Mouse (Mus musculus): Measurements from ENCODE around the gene Catsper3. TPM values are rescaled to one million over a fixed set of nuclear protein-coding genes. Genes with fewer than 3 reads are reported as not detected.

The Catsper3 gene
- total and polyA plus RNA-seq, 3 experiments, result not detected

DNA sequence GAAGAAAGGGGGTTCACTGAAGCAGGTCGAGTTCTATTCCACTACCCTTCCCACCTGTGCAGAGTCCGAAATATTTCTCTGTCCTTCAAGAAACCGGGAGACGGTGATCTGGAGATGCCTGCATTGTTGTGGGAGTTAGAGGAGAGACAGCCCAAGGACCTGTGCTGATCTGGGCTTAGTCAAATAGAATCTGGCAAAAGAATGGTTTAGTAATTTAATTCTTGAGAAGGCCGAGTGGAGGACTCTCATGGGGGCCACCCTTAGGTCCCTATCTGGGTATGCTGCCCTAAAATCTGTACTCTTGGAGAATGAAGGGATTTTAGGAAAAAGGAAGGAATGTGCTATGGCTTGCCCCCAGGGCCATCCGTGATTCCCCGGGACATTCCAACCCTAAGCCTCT lies 49.6 kb downstream of the Catsper3 start:
- H3K9me3 ChIP-seq (replicated peaks; ENCODE audit: insufficient read depth, low read length), result no peaks in the 10 kb centered on the region
- H3K27ac ChIP-seq (ENCODE audit: control insufficient read depth, low read depth, low read length), result no peak overlapping the region
- no peak overlapping the region for H3K4me3 ChIP-seq (ENCODE audit: control insufficient read depth in 1 of 2, insufficient read depth in 1 of 2, low read depth in 2 of 2, low read length in 2 of 2)
- H3K27me3 ChIP-seq (ENCODE audit: control insufficient read depth in 1 of 2, insufficient read depth in 2 of 2, low read length in 2 of 2), result no peaks in the 10 kb centered on the region
- no peak for TF ChIP-seq CTCF (IDR thresholded peaks at IDR 0.05 in 2 of 3, conservative IDR thresholded peaks at IDR 0.05 in 1 of 3; ENCODE audit: control insufficient read depth in 1 of 3, insufficient read depth in 1 of 3, low read depth in 2 of 3, low read length in 3 of 3, poor library complexity in 1 of 3, severe bottlenecking in 1 of 3)
- no peak for TF ChIP-seq MYB (IDR thresholded peaks at IDR 0.05; ENCODE audit: low read depth, low read length)
- TF ChIP-seq USF2 (IDR thresholded peaks at IDR 0.05; ENCODE audit: borderline replicate concordance in 1 of 2, insufficient read depth in 1 of 2, low read depth in 1 of 2, low read length in 2 of 2), result no peak
- TF ChIP-seq ZKSCAN1 (IDR thresholded peaks at IDR 0.05; ENCODE audit: low read depth, low read length), result no peak
- no peak for TF ChIP-seq EP300 (IDR thresholded peaks at IDR 0.05; ENCODE audit: low read depth in 1 of 2, low read length in 2 of 2)
- no peaks in the 10 kb centered on the region for H3K79me2 ChIP-seq (ENCODE audit: control insufficient read depth, insufficient read depth, low read length, poor library complexity)
- H3K4me1 ChIP-seq (ENCODE audit: control insufficient read depth in 1 of 2, insufficient read depth in 2 of 2, low read length in 2 of 2), result no peaks in the 10 kb centered on the region
- no peaks in the 10 kb centered on the region for H3K36me3 ChIP-seq (ENCODE audit: control insufficient read depth in 1 of 2, insufficient read depth in 2 of 2, low read length in 2 of 2)
- H3K9ac ChIP-seq (ENCODE audit: control insufficient read depth, low read depth, low read length, poor library complexity, severe bottlenecking), result no peak overlapping the region
- no peak for DNase-seq (ENCODE audit: low read depth, low spot score)

DNA sequence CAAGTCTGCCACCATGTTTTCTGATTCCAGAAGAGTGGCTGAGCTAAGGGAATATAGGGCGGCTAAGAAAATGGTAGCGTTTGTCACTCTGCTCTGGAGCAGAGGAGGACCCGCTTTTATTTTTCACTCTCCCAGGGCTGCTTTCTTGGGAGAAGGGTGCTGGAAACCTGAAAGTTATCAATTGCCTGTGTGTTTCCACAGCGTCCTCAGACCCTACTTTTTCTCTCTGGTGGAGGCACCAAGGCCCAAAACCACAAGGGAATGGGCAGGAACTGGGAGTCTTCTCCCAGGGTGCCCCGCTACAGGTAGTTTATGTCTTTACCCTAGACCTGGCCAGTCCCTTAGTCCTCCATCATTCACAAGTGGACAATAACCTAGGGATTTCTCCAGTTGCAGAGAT lies 50.3 kb downstream of the Catsper3 start:
- no peak for TF ChIP-seq ZMIZ1 (IDR thresholded peaks at IDR 0.05; ENCODE audit: low read depth, low read length)
- TF ChIP-seq RCOR1 (IDR thresholded peaks at IDR 0.05; ENCODE audit: low read depth, low read length), result no peak
- no peak for TF ChIP-seq MXI1 (IDR thresholded peaks at IDR 0.05; ENCODE audit: low read depth, low read length)
- no peak for TF ChIP-seq TBP (IDR thresholded peaks at IDR 0.05; ENCODE audit: low read depth, low read length)
- TF ChIP-seq CHD2 (IDR thresholded peaks at IDR 0.05; ENCODE audit: low read length), result no peak
- TF ChIP-seq SMC3 (IDR thresholded peaks at IDR 0.05; ENCODE audit: low read depth, low read length), result no peak
- no peak for TF ChIP-seq MAX (IDR thresholded peaks at IDR 0.05; ENCODE audit: low read length)
- no peak for TF ChIP-seq SIN3A (IDR thresholded peaks at IDR 0.05; ENCODE audit: low read length)
- no peak for TF ChIP-seq NRF1 (IDR thresholded peaks at IDR 0.05; ENCODE audit: insufficient read depth, low read depth, low read length, poor library complexity, severe bottlenecking)

DNA sequence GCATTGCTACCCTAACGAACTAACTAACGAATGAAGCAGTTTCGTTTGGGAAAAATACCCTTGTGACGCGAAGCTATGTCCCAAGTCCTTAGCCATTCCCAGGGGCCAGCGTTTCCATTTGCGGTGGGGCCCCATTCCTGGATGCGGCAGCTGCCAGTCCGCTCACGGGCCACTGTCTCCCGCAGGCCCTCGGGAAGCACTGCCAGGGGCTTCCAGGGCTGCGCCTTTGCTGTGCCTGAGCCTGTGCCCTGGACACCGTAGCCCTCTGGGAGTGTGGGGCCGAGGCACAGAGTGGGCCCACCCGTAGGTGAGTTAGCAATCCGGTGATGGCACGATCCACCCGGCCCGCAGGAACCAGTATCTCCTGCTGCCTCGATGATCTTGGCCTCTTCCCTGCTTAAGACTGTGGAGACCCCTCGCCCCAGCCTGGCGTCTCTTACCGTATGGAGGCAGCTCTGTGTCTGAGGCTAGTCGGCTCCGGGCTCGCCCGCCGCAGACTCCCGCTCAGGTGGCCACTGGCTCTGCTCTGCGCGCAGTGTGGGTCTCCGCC lies 51.3 kb downstream of the Catsper3 start:
- no peaks in the 10 kb centered on the region for H3K36me3 ChIP-seq (ENCODE audit: control insufficient read depth in 1 of 2, insufficient read depth in 2 of 2, low read length in 2 of 2)
- H3K27ac ChIP-seq (ENCODE audit: control insufficient read depth, low read depth, low read length), result no peak overlapping the region
- no peak overlapping the region for H3K9ac ChIP-seq (ENCODE audit: control insufficient read depth, low read depth, low read length, poor library complexity, severe bottlenecking)
- no peaks in the 10 kb centered on the region for H3K9me3 ChIP-seq (replicated peaks; ENCODE audit: insufficient read depth, low read length)
- H3K27me3 ChIP-seq (ENCODE audit: control insufficient read depth in 1 of 2, insufficient read depth in 2 of 2, low read length in 2 of 2), result no peaks in the 10 kb centered on the region
- DNase-seq (ENCODE audit: low read depth, low spot score), result no peak
- TF ChIP-seq TAL1 (IDR thresholded peaks at IDR 0.05; ENCODE audit: low read length) (no peak), POLR2AphosphoS5 (IDR thresholded peaks at IDR 0.05; ENCODE audit: borderline replicate concordance, low read depth, low read length) (no peak), MYC (IDR thresholded peaks at IDR 0.05; ENCODE audit: low read depth, low read length) (no peak), MXI1 (IDR thresholded peaks at IDR 0.05; ENCODE audit: low read depth, low read length) (no peak), CHD2 (IDR thresholded peaks at IDR 0.05; ENCODE audit: low read length) (no peak)
- no peak overlapping the region for H3K4me3 ChIP-seq (ENCODE audit: control insufficient read depth in 1 of 2, insufficient read depth in 1 of 2, low read depth in 2 of 2, low read length in 2 of 2)
- no peaks in the 10 kb centered on the region for H3K4me1 ChIP-seq (ENCODE audit: control insufficient read depth in 1 of 2, insufficient read depth in 2 of 2, low read length in 2 of 2)
- H3K79me2 ChIP-seq (ENCODE audit: control insufficient read depth, insufficient read depth, low read length, poor library complexity), result no peaks in the 10 kb centered on the region

More for the DNA sequence above, 50.3 kb downstream of the Catsper3 start:
- no peak for DNase-seq (ENCODE audit: low read depth, low spot score)
- Histone ChIP-seq H3K9ac (ENCODE audit: control insufficient read depth, low read depth, low read length, poor library complexity, severe bottlenecking) (no peak overlapping the region), H3K79me2 (ENCODE audit: control insufficient read depth, insufficient read depth, low read length, poor library complexity) (no peaks in the 10 kb centered on the region), H3K4me1 (ENCODE audit: control insufficient read depth in 1 of 2, insufficient read depth in 2 of 2, low read length in 2 of 2) (no peaks in the 10 kb centered on the region), H3K27me3 (ENCODE audit: control insufficient read depth in 1 of 2, insufficient read depth in 2 of 2, low read length in 2 of 2) (no peaks in the 10 kb centered on the region), H3K36me3 (ENCODE audit: control insufficient read depth in 1 of 2, insufficient read depth in 2 of 2, low read length in 2 of 2) (no peaks in the 10 kb centered on the region), H3K27ac (ENCODE audit: control insufficient read depth, low read depth, low read length) (no peak overlapping the region), H3K4me3 (ENCODE audit: control insufficient read depth in 1 of 2, insufficient read depth in 1 of 2, low read depth in 2 of 2, low read length in 2 of 2) (no peak overlapping the region), H3K9me3 (replicated peaks; ENCODE audit: insufficient read depth, low read length) (no peaks in the 10 kb centered on the region)

Data from MEL (cell line).